Mouse (Mus musculus) kidney, embryonic 16.5 days (tissue): ENCODE results near the gene Ythdf2. TPM values are rescaled to one million over a fixed set of nuclear protein-coding genes. Genes with fewer than 3 reads are reported as not detected.
"Not testable (repeated sequence)": the region's sequence is repeated elsewhere in the genome, so short reads cannot be mapped to it uniquely, and the experiment has no call there.

Experiments used
- ATAC-seq: fragments of 200-750 bp; cut with Nextera tagmentation; 2 replicates; pipeline ENCODE4 v1.8.0; 2017; ENCODE audit warnings: moderate TSS enrichment; ENCODE audit not compliant: low FRiP score, low TSS enrichment
- H3K27ac ChIP-seq: fragments of 300-500 bp; sonication (generic); 2 replicates; pipeline ENCODE4 v1.5.1; 2014; ENCODE audit warnings: low read length
- H3K27me3 ChIP-seq: fragments of 300-500 bp; sonication (generic); 2 replicates; pipeline ENCODE4 v1.6.1; 2014; ENCODE audit warnings: low read length, control low read depth, mixed read lengths; ENCODE audit not compliant: insufficient read depth
- H3K36me3 ChIP-seq: fragments of 300-500 bp; sonication (generic); 2 replicates; pipeline ENCODE4 v1.6.1; 2014; ENCODE audit warnings: low read length, control low read depth, mixed read lengths; ENCODE audit not compliant: insufficient read depth
- H3K4me1 ChIP-seq: fragments of 300-500 bp; sonication (generic); 2 replicates; pipeline ENCODE4 v1.6.1; 2014; ENCODE audit warnings: low read length, control low read depth, mixed read lengths; ENCODE audit not compliant: insufficient read depth
- H3K4me2 ChIP-seq: fragments of 300-500 bp; sonication (generic); replicated peaks from 2 replicates; pipeline ENCODE4 v1.6.1; 2014; ENCODE audit warnings: low read depth, low read length
- H3K4me3 ChIP-seq: fragments of 300-500 bp; sonication (generic); 2 replicates; pipeline ENCODE4 v1.5.1; 2014; ENCODE audit warnings: mild to moderate bottlenecking, low read length
- H3K9ac ChIP-seq: fragments of 300-500 bp; sonication (generic); replicated peaks from 2 replicates; pipeline ENCODE4 v1.6.1; 2014; ENCODE audit warnings: low read length
- H3K9me3 ChIP-seq: fragments of 300-500 bp; sonication (generic); 2 replicates; pipeline ENCODE4 v1.6.1; 2016; ENCODE audit warnings: low read length, control low read depth
- WGBS: fragments of 180-500 bp; shearing (Covaris S2); extraction: QIAGEN DNeasy Blood & Tissue Kit; methylation state at CpG from one replicate; pipeline ENCODE4 v1.1.7; 2014; 5-methylcytosine and 5-hydroxymethylcytosine counted together
- polyA plus RNA-seq: library from polyadenylated mRNA; unstranded; fragments of >200 nt; fragmentation: Nextera tagmentation; extraction: Ambion mirVana; gene quantifications from 2 replicates; pipeline ENCODE4 v1.2.1, GENCODE M21; 2015

Ythdf2 gene
- polyA plus RNA-seq, 1 experiment from 2014 or later: 106 TPM

- Histone ChIP-seq H3K27ac (no peak overlapping the region), H3K9ac (no peak overlapping the region), H3K4me3 (no peak overlapping the region), H3K4me1 (no peaks in the 10 kb centered on the region), H3K27me3 (no peaks in the 10 kb centered on the region), H3K36me3 (peaks cover 47% of the 10 kb centered on the region), H3K4me2 (no peak overlapping the region), H3K9me3 (no peaks in the 10 kb centered on the region)
- WGBS: 94% methylated on average over 3 of the region's 3 CpGs
- ATAC-seq: no peak
Measured at GRCm38 (mm10) chr4:132245643-132246042, 33.5 kb upstream of the Ythdf2 start.

DNA sequence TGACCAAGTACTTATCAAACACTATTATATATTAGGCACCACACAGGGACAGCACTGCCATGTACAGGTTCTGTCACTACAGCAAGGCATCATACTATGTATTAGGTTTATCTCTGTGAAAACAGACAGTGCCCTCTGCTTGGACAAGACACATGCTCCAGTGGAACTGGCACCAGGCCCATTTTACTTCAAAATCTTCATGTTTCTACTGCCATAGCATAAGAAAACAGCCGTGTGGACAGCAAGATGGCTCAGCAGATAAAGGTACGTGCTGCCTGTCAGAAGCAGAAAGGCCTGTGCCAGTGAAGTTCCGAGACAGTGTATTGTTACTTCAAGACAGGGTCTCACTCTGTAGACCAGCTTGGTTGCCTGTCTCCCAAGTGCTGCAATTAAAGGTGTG, 29.1 kb upstream of the Ythdf2 start:
- Histone ChIP-seq H3K4me1 (no peaks in the 10 kb centered on the region), H3K27me3 (no peaks in the 10 kb centered on the region), H3K27ac (no peak overlapping the region), H3K36me3 (peaks cover 58% of the 10 kb centered on the region), H3K9me3 (no peaks in the 10 kb centered on the region), H3K4me2 (no peak overlapping the region), H3K4me3 (no peak overlapping the region), H3K9ac (no peak overlapping the region)
- no peak for ATAC-seq
- WGBS: 83% methylated on average over 3 of the region's 3 CpGs

- no peak for ATAC-seq
- peaks cover 59% of the 10 kb centered on the region for H3K36me3 ChIP-seq
- WGBS: 85% methylated on average over 3 of the region's 3 CpGs
- H3K4me2 ChIP-seq: no peak overlapping the region
- no peaks in the 10 kb centered on the region for H3K27me3 ChIP-seq
- H3K4me3 ChIP-seq: no peak overlapping the region
- no peak overlapping the region for H3K27ac ChIP-seq
- no peak overlapping the region for H3K9ac ChIP-seq
- H3K4me1 ChIP-seq: no peaks in the 10 kb centered on the region
- no peaks in the 10 kb centered on the region for H3K9me3 ChIP-seq
Measured at GRCm38 (mm10) chr4:132240367-132240766, 28.3 kb upstream of the Ythdf2 start.

GRCm38 (mm10) chr4:132238356-132238755, 26.3 kb upstream of the Ythdf2 start:
- no peaks in the 10 kb centered on the region for H3K9me3 ChIP-seq
- peaks cover 72% of the 10 kb centered on the region for H3K36me3 ChIP-seq
- H3K27me3 ChIP-seq: no peaks in the 10 kb centered on the region
- no peak for ATAC-seq
- no peak overlapping the region for H3K9ac ChIP-seq
- no peaks in the 10 kb centered on the region for H3K4me1 ChIP-seq
- H3K4me3 ChIP-seq: no peak overlapping the region
- 87% methylated on average over 4 of the region's 4 CpGs for WGBS
- H3K4me2 ChIP-seq: no peak overlapping the region
- H3K27ac ChIP-seq: no peak overlapping the region

DNA sequence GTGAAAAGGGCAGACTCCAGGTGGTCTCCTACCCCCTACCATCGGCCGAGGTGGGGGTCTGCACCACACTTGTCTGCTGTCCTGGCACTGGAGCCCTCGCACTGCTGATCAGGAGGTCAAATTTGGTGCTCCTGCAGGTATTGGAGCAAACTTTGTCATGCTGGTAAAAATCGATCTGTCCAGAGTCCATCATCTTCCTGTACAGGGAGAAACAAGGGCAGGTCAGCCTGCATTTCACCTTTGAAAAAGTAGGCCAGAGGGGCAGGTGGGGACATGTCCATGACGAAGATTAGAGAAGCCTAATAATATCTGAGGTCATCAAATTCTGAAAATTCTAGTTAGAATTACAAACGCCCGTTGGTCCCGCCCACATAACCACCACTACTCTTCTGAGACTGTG, 22.6 kb upstream of the Ythdf2 start:
- no peak overlapping the region for H3K4me2 ChIP-seq
- ATAC-seq: no peak
- WGBS: 91% methylated on average over 8 of the region's 8 CpGs

GRCm38 (mm10) chr4:132230422-132230821, 18.3 kb upstream of the Ythdf2 start:
- WGBS: 97% methylated on average over 5 of the region's 5 CpGs
- Histone ChIP-seq H3K9ac (no peak overlapping the region), H3K4me1 (no peaks in the 10 kb centered on the region)

More for the DNA sequence above, 22.6 kb upstream of the Ythdf2 start:
- H3K4me1 ChIP-seq: no peaks in the 10 kb centered on the region
- H3K36me3 ChIP-seq: peaks cover 76% of the 10 kb centered on the region
- H3K27ac ChIP-seq: no peak overlapping the region
- no peak overlapping the region for H3K4me3 ChIP-seq
- no peaks in the 10 kb centered on the region for H3K27me3 ChIP-seq
- H3K9ac ChIP-seq: no peak overlapping the region
- H3K9me3 ChIP-seq: no peaks in the 10 kb centered on the region

GRCm38 (mm10) chr4:132222001-132222400, 9.9 kb upstream of the Ythdf2 start:
- peaks cover 23% of the 10 kb centered on the region for H3K36me3 ChIP-seq
- not testable (repeated sequence) for H3K27me3 ChIP-seq, H3K4me3 ChIP-seq, H3K9ac ChIP-seq, H3K27ac ChIP-seq, H3K4me1 ChIP-seq, H3K4me2 ChIP-seq, H3K9me3 ChIP-seq, ATAC-seq
- 91% methylated on average over 5 of the region's 5 CpGs for WGBS

More at GRCm38 (mm10) chr4:132230422-132230821, 18.3 kb upstream of the Ythdf2 start:
- no peaks in the 10 kb centered on the region for H3K9me3 ChIP-seq
- H3K36me3 ChIP-seq: peaks cover 74% of the 10 kb centered on the region
- no peaks in the 10 kb centered on the region for H3K27me3 ChIP-seq
- no peak overlapping the region for H3K27ac ChIP-seq
- no peak overlapping the region for H3K4me3 ChIP-seq
- no peak for ATAC-seq
- H3K4me2 ChIP-seq: no peak overlapping the region

GRCm38 (mm10) chr4:132218439-132218838, 6.3 kb upstream of the Ythdf2 start:
- H3K9me3 ChIP-seq, H3K4me1 ChIP-seq, H3K27me3 ChIP-seq, H3K4me2 ChIP-seq, H3K9ac ChIP-seq, ATAC-seq, H3K27ac ChIP-seq, H3K4me3 ChIP-seq, H3K36me3 ChIP-seq: not testable (repeated sequence)
- 85% methylated on average over 6 of the region's 6 CpGs for WGBS

- H3K4me2 ChIP-seq: no peak overlapping the region
- H3K36me3 ChIP-seq: no peaks in the 10 kb centered on the region
- no peak for ATAC-seq
- 0 out of 2 replicates have a peak, but pooled peaks cover under 1% of the 10 kb centered on the region for H3K4me1 ChIP-seq
- H3K9ac ChIP-seq: no peak overlapping the region
- H3K27me3 ChIP-seq: no peaks in the 10 kb centered on the region
- H3K4me3 ChIP-seq: no peak overlapping the region
- no peak overlapping the region for H3K27ac ChIP-seq
- H3K9me3 ChIP-seq: no peaks in the 10 kb centered on the region
- 75% methylated on average over 2 of the region's 2 CpGs for whole genome bisulfite sequencing
Measured at GRCm38 (mm10) chr4:132217781-132218180, 5.7 kb upstream of the Ythdf2 start.

DNA sequence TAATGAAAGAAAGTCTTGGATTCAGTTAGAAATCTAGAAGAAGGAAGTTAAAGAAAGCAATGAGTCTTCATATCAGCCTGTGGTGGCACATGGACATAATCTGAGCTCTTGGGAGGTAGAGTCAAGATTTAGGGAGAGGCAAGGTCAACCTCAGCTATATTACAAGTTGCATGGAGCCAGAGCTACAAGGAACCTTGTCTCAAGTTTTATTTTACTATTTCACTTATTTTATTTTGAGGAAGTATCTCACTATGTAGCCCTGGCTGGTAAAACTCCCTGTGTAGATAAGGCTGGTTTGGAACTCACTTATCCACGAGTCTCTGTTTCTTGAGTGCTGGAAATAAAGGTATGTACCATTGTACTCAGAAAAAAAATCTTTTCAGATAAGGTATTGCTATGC, 4.5 kb upstream of the Ythdf2 start:
- no peak overlapping the region for H3K4me2 ChIP-seq
- 0 out of 2 replicates have a peak, but pooled peaks cover 6% of the 10 kb centered on the region for H3K4me1 ChIP-seq
- H3K9ac ChIP-seq: no peak overlapping the region
- ATAC-seq: no peak
- no peak overlapping the region for H3K4me3 ChIP-seq
- no peaks in the 10 kb centered on the region for H3K36me3 ChIP-seq
- H3K9me3 ChIP-seq: no peaks in the 10 kb centered on the region
- H3K27ac ChIP-seq: no peak overlapping the region
- WGBS: 83% methylated on average over 1 of the region's 1 CpGs
- H3K27me3 ChIP-seq: no peaks in the 10 kb centered on the region
